Mouse (Mus musculus) c-Kit-positive CD71-positive TER-119-positive erythroid progenitor cells, embryonic 14.5 days (primary cell): Measurements from ENCODE around the gene St3gal3.

Experiments
- DNase-seq: peaks from one replicate; pipeline ENCODE4 v3.0.0-alpha.2; 2013; ENCODE audit warnings: low spot score

Gene St3gal3

DNA sequence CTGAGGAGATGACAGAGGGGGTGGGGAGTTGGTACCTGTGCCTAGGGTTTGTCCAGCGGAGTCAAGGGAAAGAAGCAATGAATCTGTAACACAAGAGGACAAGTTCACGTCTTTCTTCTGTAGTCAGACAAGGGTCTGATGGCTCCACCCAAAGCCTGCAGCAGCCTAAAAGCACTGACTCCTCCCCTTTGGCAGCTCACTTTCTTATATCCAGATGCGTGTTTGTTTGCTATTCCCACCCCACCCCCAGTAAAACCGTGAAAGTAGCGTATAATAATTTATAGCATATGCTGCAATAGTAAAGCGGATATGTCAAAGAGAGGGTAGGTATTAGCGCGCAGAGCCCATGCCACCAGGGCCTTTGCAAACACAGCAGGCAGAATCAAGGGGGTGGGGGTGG, 80.1 kb downstream of the St3gal3 start:
- DNase-seq = no peak

- no peak for DNase-seq
Measured at GRCm38 (mm10) chr4:118053904-118054303, 80.8 kb downstream of the St3gal3 start.

DNA sequence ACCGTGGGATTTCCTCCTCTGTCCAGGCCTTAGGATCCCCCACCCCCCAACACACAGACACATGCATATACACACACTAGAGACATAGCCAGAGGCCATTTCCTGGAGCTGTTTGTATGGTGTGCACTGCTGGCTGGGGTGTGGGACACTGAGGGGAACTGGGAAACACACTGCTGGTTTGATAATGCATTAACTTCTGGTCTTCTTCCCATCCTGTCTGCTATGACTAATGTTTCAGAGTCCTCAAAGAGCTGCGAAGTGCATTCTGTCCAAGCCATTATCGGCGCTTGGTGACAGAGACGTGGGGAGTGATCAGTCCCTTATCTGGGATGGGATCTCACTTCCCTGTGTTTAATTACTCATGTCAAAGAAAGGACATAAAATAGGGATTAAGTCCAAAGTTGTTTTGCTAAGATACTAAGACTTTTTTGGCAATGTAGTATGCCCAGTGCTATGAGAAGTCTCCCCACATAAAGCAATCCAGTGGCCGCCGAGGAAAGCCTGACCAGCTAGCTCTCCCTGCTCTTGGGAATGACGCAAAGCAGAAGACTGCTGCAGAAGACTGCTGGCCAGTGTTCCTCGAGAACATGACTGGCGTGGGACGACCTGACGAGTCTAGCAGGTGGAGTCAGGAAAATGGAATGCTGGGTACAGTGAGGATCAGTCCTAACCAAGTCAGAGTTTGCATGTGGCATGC, 85.0 kb downstream of the St3gal3 start:
- no peak for DNase-seq

DNA sequence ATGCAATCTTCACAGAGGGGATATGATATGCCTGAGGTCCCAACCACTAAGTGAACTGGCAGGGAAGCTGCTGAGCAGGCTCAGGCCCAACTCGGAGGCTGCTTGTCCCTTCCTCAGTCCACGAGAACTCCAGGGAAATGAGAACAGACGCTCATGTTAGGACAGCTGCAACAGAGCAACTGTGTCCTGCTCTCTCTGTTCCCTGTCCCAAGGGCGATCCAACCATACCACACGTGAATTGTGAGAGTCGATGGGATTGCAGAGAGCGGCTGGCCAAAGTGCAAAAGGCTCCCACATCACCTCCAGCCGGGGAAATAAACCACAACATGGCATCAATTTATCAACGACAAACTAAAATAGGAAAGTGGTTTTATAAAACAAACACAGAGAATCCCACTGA, 90.2 kb downstream of the St3gal3 start:
- no peak for DNase-seq

DNA sequence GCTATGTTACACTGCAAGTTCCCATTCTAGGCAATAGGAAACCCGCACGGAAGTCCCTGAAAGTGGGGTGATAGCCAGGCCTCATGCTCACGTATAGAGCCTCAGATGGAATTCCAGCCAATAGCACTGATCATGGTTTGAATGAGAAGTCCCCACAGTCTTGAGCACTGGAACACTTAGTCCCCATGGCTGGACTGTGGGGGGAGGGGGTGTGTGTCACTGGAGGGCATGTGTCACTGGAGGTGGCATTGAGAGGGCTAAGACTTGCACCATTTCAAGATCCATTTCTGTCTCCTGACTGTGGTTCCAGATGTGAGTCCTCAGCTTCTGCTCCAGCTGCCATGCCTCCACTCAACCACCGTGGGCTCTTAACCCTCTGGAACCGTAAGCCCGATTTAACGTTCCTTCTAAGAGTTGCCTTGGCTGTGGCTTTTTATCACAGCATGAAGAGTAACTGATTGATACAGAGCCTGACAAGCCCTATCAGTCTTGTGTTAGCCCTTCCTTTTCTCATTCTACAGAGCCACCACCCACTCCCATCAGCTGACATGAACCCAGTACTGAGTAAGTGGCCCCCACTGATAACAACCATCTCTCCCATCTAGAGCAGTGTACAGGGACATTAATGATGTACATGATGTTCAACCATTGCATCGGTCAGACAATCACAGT, 91.2 kb downstream of the St3gal3 start:
- no peak for DNase-seq

DNA sequence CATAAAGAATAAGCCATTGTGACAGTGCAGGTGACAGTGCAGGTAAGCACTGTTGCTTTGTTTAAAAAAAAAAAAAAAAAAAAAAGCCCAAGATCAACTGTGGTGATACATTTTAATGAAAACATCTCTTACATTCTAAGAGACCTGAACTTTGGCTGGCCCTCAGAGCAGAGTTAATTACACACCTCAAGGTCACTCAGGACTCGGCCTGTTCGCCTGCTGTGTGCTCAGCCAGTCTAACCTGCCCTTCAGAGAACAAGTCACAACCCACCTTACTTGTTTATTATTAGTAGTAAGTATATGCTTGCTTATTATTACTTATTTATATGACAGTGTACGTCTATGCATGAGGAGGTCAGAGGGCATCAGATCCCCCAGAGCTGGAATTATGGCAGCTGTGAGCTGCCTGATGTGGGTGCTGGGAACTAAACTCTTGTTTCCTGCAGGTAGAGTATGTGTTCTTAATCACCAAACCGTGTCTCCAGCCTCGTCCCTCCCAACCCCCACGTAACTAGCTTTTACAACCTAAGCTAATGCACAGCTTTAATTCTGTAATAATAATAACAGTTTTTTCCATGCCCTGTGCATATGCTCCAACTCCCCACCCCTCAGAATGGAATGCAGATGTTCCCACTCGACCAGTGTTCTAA, 91.9 kb downstream of the St3gal3 start:
- DNase-seq = no peak

DNA sequence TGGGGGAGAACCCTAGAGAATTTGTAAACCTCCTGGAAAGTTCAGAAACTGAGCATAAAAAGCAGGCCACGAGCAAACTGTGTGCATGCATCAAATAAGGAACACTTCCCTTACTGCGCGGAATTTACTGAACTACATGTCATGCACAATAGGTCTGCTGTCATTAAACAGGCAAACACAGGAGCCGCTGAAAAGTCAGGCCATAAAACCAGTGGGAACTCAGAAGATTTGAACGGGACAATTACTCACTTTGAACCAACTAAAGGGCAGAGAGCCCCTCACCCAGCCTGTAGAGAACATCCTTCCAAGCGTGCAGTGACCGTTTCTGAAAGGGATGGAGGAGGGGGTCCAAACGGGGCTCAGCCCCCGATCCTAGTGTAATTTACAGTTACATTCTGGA, 93.6 kb downstream of the St3gal3 start:
- no peak for DNase-seq

- no peak for DNase-seq
Measured at GRCm38 (mm10) chr4:118040650-118041049, 94.1 kb downstream of the St3gal3 start.

- no peak for DNase-seq
Measured at GRCm38 (mm10) chr4:118039964-118040363, 94.8 kb downstream of the St3gal3 start.

DNA sequence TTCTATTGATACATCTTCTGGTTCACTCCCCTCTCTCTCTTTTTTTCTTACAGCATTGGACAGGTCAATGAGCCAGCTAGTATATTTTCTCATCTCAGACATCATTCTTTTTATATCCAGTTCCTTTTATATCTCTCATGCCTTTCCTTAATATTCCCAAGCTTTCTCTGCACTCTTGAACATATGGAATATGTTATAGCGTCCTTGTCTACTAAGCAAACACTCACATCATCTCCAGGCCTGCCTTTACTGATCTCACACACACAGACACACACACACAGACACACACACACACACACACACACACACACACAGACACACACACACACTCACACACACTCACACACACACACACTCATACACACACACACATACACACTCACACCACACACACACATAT, 96.7 kb downstream of the St3gal3 start:
- no peak for DNase-seq

DNA sequence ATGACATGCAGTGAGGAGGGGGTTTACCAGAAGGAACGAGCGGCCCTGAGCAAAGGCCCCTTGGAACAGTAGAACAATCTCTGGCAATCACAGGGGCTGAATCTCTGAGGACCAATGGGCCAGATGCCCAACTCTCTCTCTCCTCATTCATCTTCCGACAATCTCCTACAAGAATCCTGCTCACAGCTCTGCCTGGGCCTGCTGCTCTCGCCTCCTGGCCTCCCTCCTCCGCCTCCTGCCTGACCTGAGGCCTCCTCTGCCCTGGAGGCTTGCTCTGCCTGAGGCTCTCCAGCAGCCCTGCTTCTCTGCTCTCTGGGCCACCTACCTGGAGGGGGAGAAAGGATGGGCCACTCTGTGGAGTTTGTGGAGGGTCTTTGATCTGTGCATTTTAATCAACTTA, 97.3 kb downstream of the St3gal3 start:
- no peak for DNase-seq

DNA sequence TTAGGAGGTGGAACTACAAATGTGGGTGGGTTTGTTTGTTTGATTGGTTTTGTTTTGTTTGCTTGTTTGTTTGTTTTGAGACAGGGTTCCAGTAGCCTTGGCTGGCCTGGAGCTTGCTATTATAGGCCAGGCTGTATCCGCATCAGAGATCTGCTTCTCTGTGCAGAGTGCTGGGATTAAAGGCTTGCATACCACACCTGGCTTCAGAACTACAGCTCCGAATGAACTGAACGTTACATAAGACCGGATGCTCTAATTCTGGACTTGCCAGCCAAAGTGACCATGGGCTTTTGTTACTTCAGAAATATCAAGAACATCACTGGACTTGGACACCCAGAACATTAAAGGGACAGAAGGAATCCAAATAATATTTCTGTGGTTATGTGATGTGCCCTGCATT, 98.2 kb downstream of the St3gal3 start:
- no peak for DNase-seq

DNA sequence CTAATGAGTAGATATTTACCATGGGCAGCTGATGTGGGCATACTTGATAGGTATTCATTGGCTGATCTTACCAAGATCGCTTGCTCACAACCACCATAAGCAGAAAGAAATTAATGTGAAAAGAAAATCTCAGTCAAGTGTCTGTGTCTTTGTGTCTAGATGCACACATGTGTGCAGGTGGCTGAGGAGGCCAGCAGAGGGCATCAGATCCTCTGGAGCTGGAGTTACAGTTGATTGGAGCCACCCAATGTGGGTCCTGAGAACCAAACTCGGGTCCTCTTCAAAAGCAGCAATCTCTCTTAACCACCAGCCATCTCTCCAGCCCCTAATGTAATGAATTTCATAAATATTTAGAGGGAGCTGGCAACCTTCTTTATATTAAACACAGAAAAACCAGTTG, 99.6 kb downstream of the St3gal3 start:
- peak; percentile 8 for DNase-seq

- DNase-seq = no peak
Measured at GRCm38 (mm10) chr4:118033026-118033425, 101.7 kb downstream of the St3gal3 start.

GRCm38 (mm10) chr4:118031776-118032170, 102.9 kb downstream of the St3gal3 start:
- no peak for DNase-seq

DNA sequence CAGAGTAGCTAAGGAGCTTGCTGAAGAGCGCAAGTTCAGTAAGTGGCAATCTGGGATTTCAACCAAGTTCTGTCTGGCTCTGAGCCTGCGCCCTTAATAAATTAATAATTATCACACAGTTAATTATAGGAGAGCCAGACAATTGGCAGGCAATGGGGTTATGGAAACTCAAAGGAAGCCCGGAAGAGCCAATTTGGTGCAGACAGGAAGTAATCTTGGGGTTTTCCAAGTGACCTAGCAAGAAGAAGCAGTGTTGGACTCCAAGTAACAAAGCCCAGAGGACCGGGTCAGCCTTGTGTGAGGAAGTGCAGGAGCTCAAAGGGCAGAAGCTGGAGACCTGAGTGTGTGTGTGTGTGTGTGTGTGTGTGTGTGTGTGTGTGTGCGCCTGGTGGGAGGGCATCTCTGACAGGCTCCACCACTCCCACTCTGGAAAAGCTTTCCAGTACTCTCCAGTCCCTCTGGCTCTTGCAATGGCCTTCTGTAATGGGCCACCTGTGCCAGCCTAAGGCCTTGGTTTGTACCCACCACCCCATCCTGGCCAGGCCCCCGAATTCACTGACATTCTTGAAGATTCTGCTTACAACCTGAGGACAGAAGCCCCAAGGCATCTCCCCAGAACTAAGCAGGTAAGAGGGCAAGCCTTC, 103.5 kb downstream of the St3gal3 start:
- no peak for DNase-seq

DNA sequence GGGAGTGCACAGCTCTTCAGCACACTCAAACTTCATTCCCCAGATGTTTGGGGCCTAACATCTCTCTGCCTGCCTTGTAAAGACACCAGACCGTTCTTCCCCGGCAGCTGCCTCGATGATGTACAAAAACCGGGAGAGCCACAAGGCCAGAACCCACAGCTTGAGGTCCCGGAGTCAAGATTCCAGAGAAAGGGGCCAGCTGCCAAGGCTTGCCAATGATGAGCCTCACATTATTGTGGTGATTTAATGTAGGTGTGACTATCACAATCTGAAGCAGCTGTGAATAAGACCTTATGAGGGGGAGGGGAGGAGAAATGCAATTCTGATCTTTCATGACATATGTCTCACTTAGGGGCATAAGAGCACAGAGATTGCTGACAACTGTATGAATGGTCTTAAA, 104.4 kb downstream of the St3gal3 start:
- no peak for DNase-seq

DNA sequence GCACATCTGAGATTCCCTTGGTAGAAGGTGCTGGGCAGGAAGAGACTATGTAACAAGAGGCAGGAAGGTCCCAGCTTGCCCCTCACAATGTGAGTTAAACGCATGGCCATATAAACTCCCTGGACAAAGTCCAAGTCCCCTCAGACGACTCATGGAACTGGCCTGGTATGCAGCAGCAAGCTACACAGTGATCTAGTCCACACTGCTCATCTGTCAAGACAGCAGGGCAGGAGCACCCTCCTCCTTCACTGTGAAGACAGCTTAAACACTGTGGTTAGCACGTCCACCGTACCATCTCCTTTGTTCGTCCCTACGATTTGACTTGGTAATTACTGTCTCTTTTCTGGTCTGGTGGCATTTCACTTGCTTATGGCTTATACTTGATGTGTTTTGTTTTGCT, 104.8 kb downstream of the St3gal3 start:
- DNase-seq = no peak

DNA sequence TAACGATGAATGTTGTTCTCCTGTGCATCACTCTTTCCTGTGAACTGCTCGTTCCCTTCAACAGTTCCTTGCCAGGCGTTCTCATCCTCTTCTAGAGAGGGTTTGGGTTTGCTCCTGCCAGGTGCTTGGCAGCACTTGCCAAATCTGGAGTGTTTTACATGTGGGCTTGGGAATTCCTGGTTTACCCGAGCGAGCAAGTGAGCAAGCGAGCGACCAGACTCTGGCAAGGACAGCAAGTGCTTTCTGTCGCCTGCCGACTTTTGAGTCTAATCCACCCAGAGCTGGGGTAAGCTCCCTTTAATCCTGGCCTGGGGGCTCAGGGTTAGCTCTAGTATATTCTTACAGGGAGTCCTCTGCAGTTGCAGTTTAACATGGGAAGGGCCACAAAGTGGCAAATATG, 105.7 kb downstream of the St3gal3 start:
- no peak for DNase-seq

DNA sequence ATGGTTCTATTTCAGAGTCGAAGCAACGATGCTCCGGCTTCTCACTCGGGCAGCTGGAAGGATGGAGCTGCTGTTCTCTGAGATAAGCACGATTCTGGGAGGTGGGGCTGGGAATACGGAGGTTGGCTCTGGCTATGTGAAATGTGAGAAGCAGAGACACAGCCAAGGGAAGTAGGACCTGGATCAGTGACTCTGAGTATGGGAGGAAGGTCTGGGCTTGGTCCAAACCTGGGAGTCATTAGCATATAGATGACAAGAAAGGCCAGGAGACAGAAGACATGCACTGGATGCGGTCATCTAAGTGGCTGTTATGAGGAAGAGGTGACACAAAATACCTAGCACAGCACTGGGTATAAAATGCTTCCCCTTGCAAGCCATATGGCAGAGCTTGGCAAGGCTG, 108.8 kb downstream of the St3gal3 start:
- DNase-seq = no peak

- no peak for DNase-seq
Measured at GRCm38 (mm10) chr4:118025381-118025780, 109.3 kb downstream of the St3gal3 start.

- no peak for DNase-seq
Measured at GRCm38 (mm10) chr4:118022811-118023210, 111.9 kb downstream of the St3gal3 start.

DNA sequence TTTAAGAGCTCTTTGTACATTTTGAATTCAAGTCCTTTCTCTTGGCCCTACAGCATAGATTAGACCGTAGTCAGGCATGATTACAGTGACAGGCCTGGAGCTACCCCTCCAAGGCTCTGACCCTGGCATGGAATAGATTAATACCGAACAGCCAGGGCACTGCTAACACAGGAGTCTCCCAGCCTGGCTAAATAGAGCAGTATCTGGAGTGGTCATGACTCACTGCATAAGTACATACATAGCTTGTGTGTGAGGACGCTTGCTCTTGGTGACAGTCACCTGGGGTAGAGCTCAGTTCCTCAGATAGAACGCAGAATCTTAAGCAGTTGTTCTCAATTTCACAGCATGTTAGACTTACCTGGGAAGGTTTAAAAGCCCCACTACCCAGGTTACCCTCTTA, 112.3 kb downstream of the St3gal3 start:
- DNase-seq = no peak
